Mouse (Mus musculus): ENCODE results near the gene Sorbs2. TPM values are rescaled to one million over a fixed set of nuclear protein-coding genes. Genes with fewer than 3 reads are reported as not detected.

Gene Sorbs2
- polyA plus RNA-seq, 1 experiment from 2014 or later, result 81.5 TPM

Other genes with a start within 250 kb of the Sorbs2 start
- 0.12 TPM in 1 of 2 replicates, not detected in the other for gene F11, start 245.8 kb upstream of the Sorbs2 start, polyA plus RNA-seq (2014; fragmentation: Nextera tagmentation; extraction: Ambion mirVana)
- gene Klkb1, start 212.9 kb upstream of the Sorbs2 start, polyA plus RNA-seq (2014; fragmentation: Nextera tagmentation; extraction: Ambion mirVana), result not detected in 2 replicates
- not detected in 2 replicates for gene Gm45753, start 199.3 kb upstream of the Sorbs2 start, polyA plus RNA-seq (2014; fragmentation: Nextera tagmentation; extraction: Ambion mirVana)
- 1.4 and 1.7 TPM in 2 replicates for gene Cyp4v3, start 174.6 kb upstream of the Sorbs2 start, polyA plus RNA-seq (2014; fragmentation: Nextera tagmentation; extraction: Ambion mirVana)
- gene Fam149a, start 125.5 kb upstream of the Sorbs2 start, polyA plus RNA-seq (2014; fragmentation: Nextera tagmentation; extraction: Ambion mirVana), result 8.7 and 9.9 TPM in 2 replicates
- gene Tlr3, start 96.7 kb upstream of the Sorbs2 start, polyA plus RNA-seq (2014; fragmentation: Nextera tagmentation; extraction: Ambion mirVana), result 0.65 and 2.0 TPM in 2 replicates

Measured in midbrain, embryonic 14.5 days (tissue).